Mouse (Mus musculus): ENCODE measurements around the gene Dync1h1. TPM values are rescaled to one million over a fixed set of nuclear protein-coding genes. Genes with fewer than 3 reads are reported as not detected.
"Not testable (repeated sequence)": the region's sequence is repeated elsewhere in the genome, so short reads cannot be mapped to it uniquely, and the experiment has no call there.

Dync1h1 gene
- total RNA-seq, 4 experiments from 2014 or later = 273 to 304 (median 298) TPM

DNA sequence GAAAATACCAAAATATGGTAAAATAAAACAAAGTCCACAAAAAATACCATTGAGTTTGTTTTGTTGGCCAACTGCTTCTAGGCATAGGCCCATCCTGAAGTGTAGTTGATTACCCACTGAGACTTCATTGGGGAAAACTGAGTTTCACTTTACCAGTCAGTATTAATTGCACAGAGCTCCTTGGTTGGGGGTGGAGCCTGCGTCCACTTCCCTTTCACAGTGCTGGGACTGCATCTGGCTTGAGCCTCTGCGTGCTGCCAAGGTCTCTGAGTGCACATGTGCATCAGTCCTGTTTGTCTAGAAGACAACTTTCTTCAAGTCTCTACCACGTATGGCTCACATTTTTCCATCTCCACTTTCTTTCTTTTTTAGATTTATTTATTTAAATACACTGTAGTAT is 4.9 kb downstream of the Dync1h1 start:
- no peak for DNase-seq (ENCODE audit: low spot score in 2 of 2)

DNA sequence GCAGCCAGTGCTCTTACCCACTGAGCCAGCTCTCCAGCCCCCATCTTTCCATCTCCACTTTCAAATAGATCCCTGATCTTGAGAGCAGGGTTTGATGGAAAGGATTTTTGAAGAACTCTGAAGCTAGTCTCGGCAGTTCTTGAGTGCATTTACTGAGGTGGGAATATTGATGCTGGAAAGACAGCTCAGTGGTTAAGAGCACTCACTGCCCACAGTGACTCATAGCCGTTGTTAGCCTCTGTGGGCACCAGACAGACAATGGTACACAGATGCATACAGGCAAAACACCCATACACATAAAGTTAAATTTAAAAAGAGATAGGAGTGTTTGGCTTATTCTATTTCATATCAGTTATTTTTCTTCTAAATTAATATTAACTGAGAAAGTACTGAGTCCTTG is 5.4 kb downstream of the Dync1h1 start:
- DNase-seq (ENCODE audit: low spot score in 2 of 2) = no peak

DNA sequence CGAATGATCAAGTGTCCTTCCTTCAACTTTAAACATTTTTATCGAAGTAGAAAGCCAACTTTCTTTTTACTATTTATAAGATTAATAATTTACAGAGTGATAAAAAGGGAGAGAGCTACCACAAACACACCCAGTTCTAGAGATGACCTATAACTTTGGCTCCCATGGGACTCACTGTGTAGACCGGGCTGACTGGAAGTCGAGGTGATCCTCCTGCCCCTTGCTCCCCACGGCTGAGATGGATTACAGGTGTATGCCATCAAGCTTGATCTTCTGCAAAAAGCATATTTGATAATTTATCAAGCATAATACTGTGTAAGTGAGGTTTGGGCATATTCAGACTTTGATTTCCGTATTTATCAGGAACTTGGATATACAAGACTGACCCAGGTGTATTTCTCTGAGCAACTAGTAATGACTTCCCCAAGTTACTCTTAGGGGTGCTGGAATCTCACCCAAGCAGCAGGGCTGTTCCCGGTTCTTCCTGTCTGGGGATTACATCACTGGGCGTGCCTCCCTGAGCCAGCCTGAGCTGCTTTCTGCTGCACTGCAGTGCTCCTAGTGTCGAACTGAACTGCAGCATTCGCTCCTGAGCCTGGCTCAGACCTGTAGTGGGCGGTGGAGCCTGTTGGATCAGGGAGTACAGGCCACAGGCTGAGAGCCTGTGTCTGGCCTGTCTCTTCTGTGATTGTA is 7.4 kb downstream of the Dync1h1 start:
- DNase-seq (ENCODE audit: low spot score in 2 of 2) = peak in 1 of 2 experiments; percentile 48

DNA sequence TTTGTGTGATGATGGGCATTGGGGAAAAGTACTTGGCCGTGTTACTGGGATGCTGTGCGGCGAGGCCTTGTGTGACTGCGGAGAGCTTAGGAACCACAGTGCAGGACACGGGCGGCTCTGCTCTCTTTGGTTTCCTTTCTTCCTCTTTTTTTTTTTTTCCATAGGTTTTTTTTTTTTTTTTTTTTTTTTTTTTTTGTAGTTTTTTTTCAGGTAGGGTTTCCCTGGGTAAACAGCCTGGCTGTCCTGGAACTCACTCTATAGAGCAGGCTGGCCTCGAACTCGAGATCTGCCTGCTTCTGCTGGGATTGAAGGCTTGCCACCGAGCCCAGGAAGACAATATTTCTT is 7.9 kb downstream of the Dync1h1 start:
- no peak for DNase-seq (ENCODE audit: low spot score in 2 of 2)

DNA sequence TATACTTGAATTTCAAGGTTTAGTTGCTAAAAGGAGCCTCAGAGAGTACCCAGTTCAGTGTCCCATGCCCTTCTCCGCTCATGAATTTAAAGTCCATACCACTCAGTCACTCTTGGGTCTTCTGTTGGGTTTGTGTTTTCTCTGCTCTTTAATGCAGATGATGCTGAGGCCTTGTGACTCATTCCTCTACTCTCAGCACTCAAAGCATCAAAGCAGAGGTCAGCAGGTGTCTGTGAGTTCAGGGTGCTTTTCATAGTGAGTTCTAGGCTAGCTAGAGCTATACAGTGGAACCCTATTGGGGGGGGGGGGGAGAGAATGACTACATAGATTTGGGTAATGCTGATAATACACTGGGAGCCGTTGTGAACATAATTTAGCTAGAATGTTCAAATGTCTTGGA is 9.5 kb downstream of the Dync1h1 start:
- DNase-seq (ENCODE audit: low spot score in 2 of 2) = no peak

DNA sequence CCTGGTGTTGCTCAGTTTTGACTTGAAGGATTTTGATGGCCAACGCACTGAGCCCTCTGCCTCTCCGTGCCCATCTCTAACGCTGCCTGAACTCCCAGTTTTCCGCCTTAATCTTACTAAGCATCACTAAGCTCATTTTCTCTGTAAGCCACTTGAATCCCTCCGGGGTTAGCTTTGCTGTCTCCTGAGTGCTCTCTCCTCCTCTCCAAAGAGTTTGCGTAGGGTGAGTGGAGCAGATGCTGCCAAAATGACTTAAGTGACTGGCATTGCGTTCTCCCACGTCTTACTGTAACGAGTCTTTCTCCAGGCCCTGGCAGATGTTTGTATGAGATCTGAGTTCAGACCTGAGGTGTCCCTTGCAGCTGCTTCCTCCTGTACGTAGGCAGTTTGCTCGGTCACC is 28.8 kb downstream of the Dync1h1 start:
- no peak for DNase-seq (ENCODE audit: low spot score in 2 of 2)

DNA sequence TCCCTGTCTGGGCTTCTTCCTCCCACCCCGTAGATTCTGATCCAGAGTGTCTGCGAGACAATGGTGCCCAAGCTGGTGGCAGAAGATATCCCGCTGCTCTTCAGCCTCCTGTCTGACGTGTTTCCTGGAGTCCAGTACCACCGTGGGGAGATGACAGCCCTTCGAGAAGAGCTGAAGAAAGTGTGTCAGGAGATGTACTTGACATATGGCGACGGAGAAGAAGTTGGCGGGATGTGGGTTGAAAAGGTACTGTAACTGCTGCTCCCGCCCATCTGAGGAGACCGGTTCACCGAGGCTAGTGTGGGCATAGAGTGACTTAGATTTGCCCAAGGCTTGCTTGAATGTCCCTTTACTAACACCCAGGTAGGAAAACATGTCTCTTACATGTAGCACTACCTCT is 35.0 kb downstream of the Dync1h1 start:
- peak in 1 of 2 experiments; percentile 53 for DNase-seq (ENCODE audit: low spot score in 2 of 2)

DNA sequence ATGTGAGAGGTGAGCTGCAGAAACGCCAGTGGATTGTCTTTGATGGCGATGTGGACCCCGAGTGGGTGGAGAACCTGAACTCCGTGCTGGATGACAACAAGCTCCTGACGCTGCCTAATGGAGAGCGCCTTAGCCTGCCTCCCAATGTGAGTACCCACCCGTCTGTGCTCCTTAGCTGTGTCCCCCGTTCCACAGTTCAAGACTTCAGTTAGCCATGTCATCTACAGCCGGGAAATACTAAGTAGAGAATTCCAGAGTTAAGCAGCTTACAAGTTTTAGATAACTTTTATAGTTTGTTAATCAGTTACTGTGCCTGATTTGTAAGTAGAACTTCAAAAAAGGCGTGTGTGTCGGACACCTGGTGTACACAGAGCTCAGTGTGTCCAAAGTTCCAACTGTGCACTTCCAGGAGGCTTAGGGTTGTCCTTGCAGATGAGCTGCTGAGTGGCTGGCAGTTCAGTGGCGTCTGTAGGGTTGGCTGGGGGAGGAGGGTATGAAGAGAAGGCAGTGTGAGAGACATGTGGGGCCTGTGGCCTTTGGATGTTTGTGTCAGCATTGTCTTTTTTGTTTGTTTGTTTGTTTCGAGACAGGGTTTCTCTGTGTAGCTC is 36.4 kb downstream of the Dync1h1 start:
- DNase-seq (ENCODE audit: low spot score in 2 of 2) = no peak

DNA sequence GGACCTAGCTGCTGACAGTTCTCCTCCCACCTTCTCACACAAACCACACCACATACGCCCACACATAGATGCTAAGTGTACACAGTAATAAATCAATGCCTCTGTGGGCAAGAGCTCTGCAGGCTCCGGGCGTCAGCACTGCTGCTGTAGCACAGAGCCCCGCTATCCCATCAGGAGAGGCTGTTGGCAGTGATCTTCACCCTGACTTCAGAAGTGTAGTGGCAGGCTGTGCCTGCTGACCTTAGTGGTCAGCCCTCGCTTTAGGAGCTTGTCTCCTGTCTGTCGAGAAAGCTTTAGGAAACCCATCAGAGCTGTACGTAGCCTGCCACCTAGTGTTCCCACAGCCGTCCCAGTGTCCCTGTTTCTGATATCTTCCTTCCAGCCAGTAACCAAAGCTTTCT is 49.0 kb downstream of the Dync1h1 start:
- peak; percentile 19 to 36 for DNase-seq (ENCODE audit: low spot score in 2 of 2)

DNA sequence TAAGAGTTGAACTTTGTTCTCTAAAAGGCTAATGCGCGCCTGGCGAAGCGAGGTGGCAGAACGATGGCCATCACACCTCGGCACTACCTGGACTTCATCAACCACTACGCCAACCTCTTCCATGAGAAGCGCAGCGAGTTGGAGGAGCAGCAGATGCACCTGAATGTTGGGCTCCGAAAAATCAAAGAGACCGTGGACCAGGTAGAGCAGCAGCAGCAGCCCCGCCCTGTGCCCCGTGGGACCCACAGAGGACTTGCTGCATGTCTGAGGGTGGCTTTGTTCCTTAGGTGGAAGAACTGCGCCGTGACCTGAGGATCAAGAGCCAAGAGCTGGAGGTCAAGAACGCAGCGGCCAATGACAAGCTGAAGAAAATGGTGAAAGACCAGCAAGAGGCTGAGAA is 50.2 kb downstream of the Dync1h1 start:
- DNase-seq (ENCODE audit: low spot score in 2 of 2) = no peak

DNA sequence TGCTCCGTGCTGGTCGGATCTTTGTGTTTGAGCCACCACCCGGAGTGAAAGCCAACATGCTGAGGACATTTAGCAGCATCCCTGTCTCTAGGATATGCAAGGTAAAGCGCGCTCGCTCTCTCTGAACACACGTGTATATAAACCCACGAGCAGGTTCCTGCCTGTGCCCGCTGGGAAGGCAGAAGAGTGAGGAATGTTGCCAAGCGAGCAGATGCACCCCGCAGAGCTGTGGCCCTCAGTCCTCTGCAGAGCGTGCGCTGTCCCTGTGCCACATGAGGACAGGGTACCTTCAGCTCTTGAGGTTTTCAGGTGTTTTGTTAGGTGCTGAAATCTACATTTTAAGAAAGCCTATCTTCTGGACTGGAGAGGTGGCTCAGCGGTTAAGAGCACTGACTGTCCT is 60.5 kb downstream of the Dync1h1 start:
- DNase-seq (ENCODE audit: low spot score in 2 of 2) = no peak

DNA sequence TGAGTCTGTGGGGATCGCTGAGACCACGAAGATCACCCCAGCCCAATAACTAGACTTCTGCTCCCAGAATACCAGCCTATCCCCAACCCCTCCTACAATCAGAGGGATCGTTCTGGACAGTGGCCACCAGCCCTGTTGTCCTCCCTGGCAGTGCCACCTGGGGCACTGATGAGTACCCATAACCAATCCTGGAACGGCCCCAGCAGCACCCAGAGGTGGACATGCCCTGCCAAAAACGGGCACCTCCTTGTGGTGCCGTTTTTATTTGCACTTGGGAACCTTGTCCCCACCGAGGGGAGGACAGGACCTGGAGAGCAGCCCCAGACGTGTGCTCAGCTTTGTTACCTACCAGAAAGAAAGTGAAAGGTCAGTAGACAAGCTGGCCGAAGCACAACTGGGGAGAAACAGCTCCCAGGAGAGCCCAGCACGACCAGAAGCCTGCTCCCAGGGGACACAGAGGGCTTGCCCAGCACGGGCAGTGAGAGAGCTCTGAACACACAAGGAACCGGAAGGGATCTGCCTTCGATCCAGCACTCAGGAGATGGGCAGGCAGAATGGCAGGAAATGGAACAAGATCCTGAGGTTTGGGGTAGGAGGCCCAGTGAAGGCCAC is 66.3 kb downstream of the Dync1h1 start:
- DNase-seq (ENCODE audit: low spot score in 2 of 2) = no peak

DNA sequence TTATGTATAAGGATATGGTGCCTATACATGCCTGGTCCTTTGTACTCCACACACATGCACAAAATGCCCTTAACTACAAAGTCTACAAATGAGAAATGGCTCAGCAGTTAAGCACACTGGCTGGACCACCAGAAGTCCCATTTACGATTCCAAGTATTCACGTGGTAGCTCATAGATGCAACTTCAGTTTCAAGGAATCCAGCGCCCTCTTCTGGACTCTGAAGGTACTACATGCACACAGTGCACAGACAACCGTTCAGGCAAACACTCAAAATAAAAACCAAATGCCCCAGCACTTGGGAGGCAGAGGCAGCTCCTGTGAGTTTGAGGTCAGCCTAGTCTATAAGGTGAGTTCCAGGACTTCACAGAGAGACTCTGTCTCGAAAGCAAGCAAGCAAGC is 73.0 kb downstream of the Dync1h1 start:
- DNase-seq (ENCODE audit: low spot score in 2 of 2) = no peak

DNA sequence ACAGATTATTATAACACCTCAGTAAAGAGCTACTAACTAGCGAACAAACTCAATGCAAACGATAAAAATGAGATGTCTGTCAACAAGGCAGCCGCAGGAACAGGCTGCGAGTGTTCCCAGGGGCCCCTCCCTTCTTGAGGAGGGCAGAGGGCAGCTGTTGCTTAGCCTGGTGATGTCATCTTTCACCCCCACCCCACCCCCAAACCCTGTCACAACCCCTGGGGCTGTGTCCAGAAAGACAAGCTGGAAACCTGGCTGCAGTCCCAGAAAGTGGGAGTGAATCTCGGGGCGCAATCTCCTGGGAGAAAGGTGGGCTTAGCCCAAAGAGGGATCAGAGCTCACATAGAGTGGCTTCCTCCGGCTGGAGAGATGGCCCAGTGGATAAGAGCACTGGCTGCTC is 79.9 kb downstream of the Dync1h1 start:
- no peak for DNase-seq (ENCODE audit: low spot score in 2 of 2)

DNA sequence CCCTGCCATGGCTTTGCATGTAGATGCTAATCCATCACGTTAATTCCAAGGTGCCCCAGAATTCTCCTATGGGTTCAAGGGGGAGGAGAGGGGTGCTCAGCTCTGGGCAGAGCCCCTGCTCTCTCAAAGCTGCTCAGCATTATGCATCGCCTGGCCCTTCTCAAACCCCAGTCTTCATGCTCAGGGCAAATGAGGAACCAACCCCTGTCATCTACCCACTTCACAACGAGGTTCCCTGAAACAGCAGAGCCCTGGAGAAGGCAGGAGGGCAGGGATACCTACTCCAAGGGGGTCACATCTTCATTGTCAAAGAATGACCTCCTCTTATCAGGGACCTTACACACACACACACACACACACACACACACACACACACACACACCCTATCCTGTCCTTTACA is 80.6 kb downstream of the Dync1h1 start:
- DNase-seq (ENCODE audit: low spot score in 2 of 2) = no peak

DNA sequence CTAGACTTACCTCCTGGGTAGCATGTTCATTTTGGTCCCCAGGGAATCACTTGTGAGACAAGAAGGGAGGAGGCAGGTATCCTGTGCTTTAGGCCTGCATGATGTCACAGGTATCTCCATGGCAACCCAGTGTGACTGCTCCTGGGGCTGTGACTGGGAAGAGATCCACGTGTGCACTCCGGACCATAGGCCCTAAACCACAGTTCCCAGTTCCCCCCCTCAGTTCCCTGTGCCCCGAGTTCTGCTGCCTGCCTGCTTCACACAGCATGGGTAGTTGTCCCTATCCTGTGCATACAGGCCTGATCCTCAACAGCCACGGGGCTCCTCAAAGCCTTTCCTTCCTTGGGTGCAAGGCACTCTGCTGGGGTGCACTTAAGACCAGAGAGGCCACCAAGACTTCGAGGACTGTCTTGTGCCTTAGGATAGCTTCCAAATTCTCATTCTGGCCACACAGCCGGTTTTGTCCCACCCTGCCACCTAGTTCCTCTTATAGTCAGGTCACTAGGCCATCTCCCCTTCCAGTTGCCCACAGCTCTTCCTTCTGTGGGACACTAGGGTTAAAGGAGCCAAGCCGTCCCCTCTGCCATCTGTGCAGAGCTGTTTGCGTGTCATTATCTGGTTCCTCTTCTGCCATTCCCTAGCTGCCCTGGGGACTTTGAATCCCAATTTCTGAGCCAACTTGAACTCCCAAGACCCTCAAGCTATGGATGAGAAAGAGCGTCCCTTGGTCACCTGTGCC is 81.5 kb downstream of the Dync1h1 start, which contains the start of gene 1700001K19Rik:
Gene 1700001K19Rik, minus strand, starts transcription at position 59 of the 739 bp plus-strand sequence.
- no peak for DNase-seq (ENCODE audit: low spot score in 2 of 2)

DNA sequence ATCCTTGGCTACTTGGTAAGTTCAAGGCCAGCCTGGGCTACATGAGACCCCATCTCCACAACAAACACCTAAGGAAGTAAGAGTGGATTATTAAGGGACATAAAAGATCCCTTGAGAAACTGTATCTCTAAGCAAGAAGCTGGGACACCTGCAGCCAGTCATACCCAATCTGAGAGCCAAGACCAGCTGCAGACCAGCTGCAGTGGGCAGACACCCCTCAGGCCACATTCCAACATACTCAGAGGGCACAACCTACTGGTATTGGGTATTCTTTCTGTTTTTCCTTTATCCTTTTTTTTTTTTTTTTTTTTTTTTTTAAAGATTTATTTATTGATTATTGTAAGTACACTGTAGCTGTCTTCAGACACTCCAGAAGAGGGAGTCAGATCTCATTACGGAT is 82.3 kb downstream of the Dync1h1 start:
- DNase-seq (ENCODE audit: low spot score in 2 of 2) = no peak

DNA sequence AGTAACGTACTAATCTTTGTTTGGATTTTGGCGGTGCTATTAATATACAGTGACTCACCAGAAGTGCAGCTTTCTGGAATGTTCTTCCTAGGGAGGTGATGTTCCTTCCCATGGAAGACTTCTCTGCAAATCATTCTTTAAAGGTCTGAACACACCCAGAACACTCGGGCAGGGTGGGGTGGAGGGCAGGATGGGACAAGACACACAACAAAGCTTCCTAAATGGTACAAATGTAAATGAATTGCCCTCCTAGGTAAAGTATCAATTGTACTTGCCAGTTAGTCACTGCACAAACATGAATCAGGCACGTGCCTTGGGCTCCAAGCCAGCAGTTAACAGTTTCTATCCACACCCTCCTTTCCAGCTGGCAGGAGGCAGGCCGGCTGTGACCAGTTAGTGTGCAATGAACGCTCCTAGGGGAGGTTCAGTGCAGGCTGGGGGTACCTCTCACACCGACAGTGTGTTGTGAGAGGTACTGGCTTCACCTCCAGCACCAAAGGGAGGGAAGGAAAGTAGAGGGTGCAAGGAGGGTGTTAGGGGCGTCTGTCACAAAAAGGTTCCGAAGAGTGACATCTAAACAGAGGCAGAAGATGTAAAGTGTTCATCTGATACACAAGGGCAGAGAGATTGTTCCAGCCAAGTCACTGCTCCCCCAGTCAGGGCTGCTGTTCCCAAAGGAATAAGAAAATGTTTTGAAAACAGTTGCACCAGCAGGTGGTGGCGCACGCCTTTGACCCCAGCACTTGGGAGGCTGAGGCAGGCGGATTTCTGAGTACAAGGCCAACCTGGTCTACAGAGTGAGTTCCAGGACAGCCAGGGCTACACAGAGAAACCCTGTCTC is 86.9 kb downstream of the Dync1h1 start:
- DNase-seq (ENCODE audit: low spot score in 2 of 2) = no peak

DNA sequence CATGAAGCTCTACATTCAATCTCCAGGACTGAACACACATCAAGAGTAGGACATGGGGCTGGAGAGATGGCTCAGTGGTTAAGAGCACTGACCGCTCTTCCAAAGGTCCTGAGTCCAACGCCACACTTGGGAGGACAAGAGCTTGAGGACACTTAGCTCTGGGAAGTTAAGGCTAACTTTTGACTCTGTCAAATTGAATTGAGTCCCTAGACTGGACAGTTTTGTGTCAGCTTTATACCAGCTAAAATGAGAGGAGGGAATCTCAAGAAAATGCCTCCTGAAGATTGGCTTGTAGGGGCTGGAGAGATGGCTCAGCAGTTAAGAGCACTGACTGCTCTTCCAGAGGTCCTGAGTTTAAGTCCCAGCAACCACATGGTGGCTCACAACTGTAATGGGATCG is 87.7 kb downstream of the Dync1h1 start:
- DNase-seq (ENCODE audit: low spot score in 2 of 2) = not testable (repeated sequence)

DNA sequence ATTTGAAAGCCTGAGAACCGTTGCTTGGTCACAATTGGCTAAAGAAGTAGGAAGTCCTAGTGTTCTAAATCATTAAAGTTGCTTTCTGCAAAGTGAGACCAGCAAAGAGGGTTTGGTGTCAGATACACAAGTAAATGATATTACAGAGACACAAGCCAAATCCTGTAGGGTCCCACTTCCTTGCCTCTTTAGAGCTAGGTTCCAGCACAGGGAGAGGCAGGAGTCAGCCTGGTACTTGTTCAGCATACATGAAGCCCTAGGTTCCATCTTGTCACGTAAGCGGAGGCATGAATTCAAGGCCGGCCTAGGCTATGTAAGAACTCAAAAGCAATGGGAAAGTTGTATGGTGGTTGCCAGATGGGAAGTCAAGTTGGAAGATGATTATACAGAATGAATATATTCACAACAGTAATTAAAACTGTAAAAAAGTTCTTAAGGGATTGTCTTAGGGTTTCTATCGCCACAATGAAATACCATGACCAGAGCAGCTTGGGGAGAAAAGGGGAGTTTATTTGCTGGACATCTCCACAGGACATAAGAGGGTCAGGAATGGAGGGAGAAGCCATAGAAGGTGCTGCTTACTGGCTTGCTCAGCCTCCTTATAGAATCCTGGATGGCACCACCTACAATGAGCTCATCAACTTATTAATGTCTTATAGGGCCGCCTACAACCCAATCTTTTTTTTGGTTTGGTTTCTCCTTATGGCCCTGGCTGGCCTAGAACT is 88.8 kb downstream of the Dync1h1 start:
- DNase-seq (ENCODE audit: low spot score in 2 of 2) = no peak

DNA sequence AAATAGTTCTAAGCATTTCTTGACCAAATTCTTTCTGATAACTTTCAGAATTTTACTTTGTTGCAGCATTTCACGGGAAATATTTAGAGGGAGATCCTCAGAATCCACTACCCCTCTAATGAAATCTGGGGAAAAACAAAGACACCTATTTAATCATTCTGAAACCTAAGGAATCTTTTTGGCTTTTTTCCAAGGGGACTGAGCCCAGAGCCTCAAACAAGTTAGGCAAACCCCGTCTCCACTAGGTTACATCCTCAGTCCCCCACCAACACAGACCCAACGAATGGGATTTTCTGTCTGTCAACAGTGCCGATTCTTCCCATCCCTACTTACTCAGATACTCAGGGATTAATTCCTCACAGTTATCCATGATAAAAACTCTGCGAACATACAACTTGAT is 92.1 kb downstream of the Dync1h1 start:
- DNase-seq (ENCODE audit: low spot score in 2 of 2) = not testable (repeated sequence)

Measured in left cerebral cortex, adult 8-10 months (tissue).